Mouse (Mus musculus) C3H10T1/2 (cell line): ENCODE results near the gene Pla1a. TPM values are rescaled to one million over a fixed set of nuclear protein-coding genes. Genes with fewer than 3 reads are reported as not detected.

Source experiments
- polyA plus RNA-seq, 2 experiments: library from polyadenylated mRNA; unstranded; fragments of >200 nt; fragmentation: generic; extraction: Trizol; gene quantifications; one replicate each; pipeline ENCODE4 v1.2.1; 2012; ENCODE audit warnings: missing spikeins in 2 of 2

Gene Pla1a
- under 1 TPM; 0.05 to 0.92 TPM for polyA plus RNA-seq

GRCm38 (mm10) chr16:38432498-38433425, at the start of gene Pla1a:
TSS of gene Pla1a (minus strand) at chr16:38433145.

GRCm38 (mm10) chr16:38455511-38456418, 22.8 kb upstream of the Pla1a start, which contains the start of gene Cd80:
TSS of gene Cd80 (plus strand) at chr16:38455561.

GRCm38 (mm10) chr16:38452442-38453202, 19.7 kb upstream of the Pla1a start, which contains the start of gene Adprh:
TSS of gene Adprh (minus strand) at chr16:38452703.

GRCm38 (mm10) chr16:38361933-38362332, 71.0 kb downstream of the Pla1a start, which contains the start of gene Popdc2:
TSS of gene Popdc2 (plus strand) at chr16:38362209.

GRCm38 (mm10) chr16:38346529-38347325, 86.2 kb downstream of the Pla1a start, which contains the start of the genes Cox17 and Gm21987:
TSS of gene Cox17 (plus strand) at chr16:38346991.
TSS of gene Gm21987 (plus strand) at chr16:38347040.

Other genes with a start within 250 kb of the Pla1a start
- gene Nr1i2, start 138.3 kb downstream of the Pla1a start, polyA plus RNA-seq: under 1 TPM; 0.01 to 0.02 TPM
- under 1 TPM; 0.04 TPM for gene Maats1, start 91.0 kb downstream of the Pla1a start, polyA plus RNA-seq
- 100 to 1,000 TPM; 159 to 176 TPM for gene Cox17, start 86.2 kb downstream of the Pla1a start, polyA plus RNA-seq
- under 1 TPM in 1 of 2 experiments, not detected in 1; 0.22 TPM for gene Gm21987, start 86.1 kb downstream of the Pla1a start, polyA plus RNA-seq
- gene Popdc2, start 70.9 kb downstream of the Pla1a start, polyA plus RNA-seq: under 1 TPM; 0.05 to 0.91 TPM
- 10 to 100 TPM; 28.0 to 46.3 TPM for gene Adprh, start 19.6 kb upstream of the Pla1a start, polyA plus RNA-seq
- gene Cd80, start 22.4 kb upstream of the Pla1a start, polyA plus RNA-seq: 1 to 10 TPM in 1 of 2 experiments, under 1 TPM in 1; 0.33 to 3.9 TPM
- 10 to 100 TPM in 1 of 2 experiments, 1 to 10 TPM in 1; 9.1 to 18.0 TPM for gene Timmdc1, start 89.5 kb upstream of the Pla1a start, polyA plus RNA-seq
- gene Poglut1, start 117.1 kb upstream of the Pla1a start, polyA plus RNA-seq: 10 to 100 TPM in 1 of 2 experiments, 1 to 10 TPM in 1; 3.2 to 25.3 TPM
- 10 to 100 TPM in 1 of 2 experiments, 1 to 10 TPM in 1; 6.5 to 49.6 TPM for gene Tmem39a, start 125.6 kb upstream of the Pla1a start, polyA plus RNA-seq